Mouse (Mus musculus) stomach, embryonic 14.5 days (tissue): Measurements from ENCODE around the gene Sugp2. TPM values are rescaled to one million over a fixed set of nuclear protein-coding genes. Genes with fewer than 3 reads are reported as not detected.

Experiments used
- ATAC-seq: fragments of 200-750 bp; cut with Nextera tagmentation; 2 replicates; pipeline ENCODE4 v1.8.0; 2017; ENCODE audit warnings: low read depth, moderate TSS enrichment; ENCODE audit not compliant: insufficient number of reproducible peaks, insufficient read depth, low FRiP score
- H3K27ac ChIP-seq: fragments of 300-500 bp; sonication (generic); 2 replicates; pipeline ENCODE4 v1.5.1; 2014; ENCODE audit warnings: mild to moderate bottlenecking, low read length, moderate library complexity, mixed read lengths
- H3K27me3 ChIP-seq: fragments of 300-500 bp; sonication (generic); 2 replicates; pipeline ENCODE4 v1.6.1; 2014; ENCODE audit warnings: low read length, control low read depth, mixed read lengths; ENCODE audit not compliant: control insufficient read depth, insufficient read depth
- H3K36me3 ChIP-seq: fragments of 300-500 bp; sonication (generic); 2 replicates; pipeline ENCODE4 v1.6.1; 2014; ENCODE audit warnings: mild to moderate bottlenecking, control low read depth, low read length, moderate library complexity, mixed read lengths; ENCODE audit not compliant: control insufficient read depth, insufficient read depth
- H3K4me1 ChIP-seq: fragments of 300-500 bp; sonication (generic); 2 replicates; pipeline ENCODE4 v1.6.1; 2014; ENCODE audit warnings: low read length, control low read depth, mixed read lengths; ENCODE audit not compliant: control insufficient read depth, insufficient read depth
- H3K4me2 ChIP-seq: fragments of 300-500 bp; sonication (generic); replicated peaks from 2 replicates; pipeline ENCODE4 v1.6.1; 2014; ENCODE audit warnings: low read depth, low read length, control low read depth
- H3K4me3 ChIP-seq: fragments of 300-500 bp; sonication (generic); 2 replicates; pipeline ENCODE4 v1.5.1; 2014; ENCODE audit warnings: low read depth, low read length, control low read depth
- H3K9ac ChIP-seq: fragments of 300-500 bp; sonication (generic); replicated peaks from 2 replicates; pipeline ENCODE4 v1.6.1; 2014; ENCODE audit warnings: low read depth, mild to moderate bottlenecking, control low read depth, low read length, moderate library complexity, mixed read lengths
- H3K9me3 ChIP-seq: fragments of 300-500 bp; sonication (generic); 2 replicates; pipeline ENCODE4 v1.6.1; 2016; ENCODE audit warnings: low read depth, low read length, control low read depth; ENCODE audit not compliant: control insufficient read depth
- WGBS: fragments of 180-500 bp; shearing (Covaris S2); extraction: QIAGEN DNeasy Blood & Tissue Kit; methylation state at CpG from one replicate; pipeline ENCODE4 v1.1.7; 2014; 5-methylcytosine and 5-hydroxymethylcytosine counted together
- polyA plus RNA-seq: library from polyadenylated mRNA; unstranded; fragments of >200 nt; fragmentation: Nextera tagmentation; extraction: Ambion mirVana; gene quantifications from 2 replicates; pipeline ENCODE4 v1.2.1, GENCODE M21; 2014

Sugp2 gene
- polyA plus RNA-seq, 1 experiment from 2014 or later, result 30.7 TPM

DNA sequence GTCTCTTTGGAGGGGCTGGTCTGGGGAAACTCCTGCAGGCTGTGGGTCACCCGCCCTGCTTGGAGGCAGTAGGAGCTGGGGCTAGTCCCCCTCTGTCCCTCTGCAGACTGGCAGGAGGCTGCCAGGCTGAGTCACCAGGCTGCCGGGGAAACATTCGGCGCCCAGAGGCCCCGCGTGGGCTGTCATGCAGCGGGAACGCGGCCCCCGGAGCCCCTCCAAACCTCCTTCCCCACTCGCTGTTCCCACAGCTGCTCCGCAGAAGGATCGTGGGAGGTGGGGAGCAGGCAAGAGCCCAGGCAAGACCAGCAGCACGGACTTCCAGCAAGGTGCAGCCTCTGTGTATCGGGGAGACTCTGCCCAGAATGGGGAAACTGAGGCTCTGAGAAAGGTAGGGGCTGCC, 44.1 kb downstream of the Sugp2 start:
- Histone ChIP-seq H3K27me3 (no peaks in the 10 kb centered on the region), H3K9me3 (no peaks in the 10 kb centered on the region), H3K4me1 (0 out of 2 replicates have a peak, but pooled peaks cover 8% of the 10 kb centered on the region), H3K27ac (no peak overlapping the region), H3K4me3 (no peak overlapping the region), H3K4me2 (no peak overlapping the region), H3K36me3 (no peaks in the 10 kb centered on the region), H3K9ac (no peak overlapping the region)
- ATAC-seq, result no peak
- WGBS, result 61% methylated on average over 15 of the region's 15 CpGs

DNA sequence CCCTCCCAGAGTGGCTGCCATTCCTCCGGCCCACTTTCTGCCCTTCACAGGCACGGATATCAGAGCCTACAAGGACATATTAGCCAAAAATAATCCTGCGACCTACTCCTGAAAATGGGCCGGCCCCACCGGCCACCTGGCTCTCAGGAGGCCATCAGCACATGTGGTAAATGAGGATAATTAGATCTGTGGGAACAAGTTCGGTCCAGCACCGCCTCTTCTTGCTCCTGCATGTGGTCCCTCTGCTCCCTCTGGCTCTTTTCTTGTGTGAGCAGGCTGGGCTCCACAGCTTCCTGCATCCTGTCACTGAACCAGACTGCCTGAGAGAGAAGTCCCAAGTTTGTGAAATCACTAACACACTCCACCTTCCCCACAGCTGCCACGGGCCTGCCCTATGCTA, 45.2 kb downstream of the Sugp2 start:
- no peak overlapping the region for H3K4me3 ChIP-seq
- no peaks in the 10 kb centered on the region for H3K36me3 ChIP-seq
- H3K9ac ChIP-seq, result no peak overlapping the region
- 64% methylated on average over 8 of the region's 8 CpGs for WGBS
- H3K27ac ChIP-seq, result no peak overlapping the region
- no peak overlapping the region for H3K4me2 ChIP-seq
- no peaks in the 10 kb centered on the region for H3K9me3 ChIP-seq
- H3K27me3 ChIP-seq, result no peaks in the 10 kb centered on the region
- peaks cover 9% of the 10 kb centered on the region; the same call in 1 of the 2 replicates for H3K4me1 ChIP-seq
- ATAC-seq, result no peak

DNA sequence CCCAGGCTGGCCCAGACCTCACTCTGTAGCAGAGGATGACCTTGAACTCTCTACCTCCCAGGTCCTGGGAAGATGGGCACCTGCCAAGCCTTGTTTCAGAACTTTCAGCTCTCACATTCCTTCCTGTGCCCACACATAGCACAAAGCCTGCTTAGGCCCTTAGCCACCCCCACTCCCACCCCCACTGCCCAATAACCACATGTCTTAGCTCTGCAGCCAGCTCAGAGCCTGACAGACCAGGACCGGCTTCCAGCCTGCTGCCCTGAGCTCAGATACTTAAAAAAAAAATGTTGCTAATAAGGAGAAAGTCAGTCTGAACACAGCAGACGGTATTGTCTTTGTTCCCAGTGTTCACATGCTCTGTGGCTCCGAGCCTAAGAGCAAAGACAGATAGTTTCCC, 47.0 kb downstream of the Sugp2 start:
- H3K36me3 ChIP-seq, result peaks cover 14% of the 10 kb centered on the region
- H3K4me2 ChIP-seq, result no peak overlapping the region
- H3K27me3 ChIP-seq, result no peaks in the 10 kb centered on the region
- ATAC-seq, result no peak
- H3K4me1 ChIP-seq, result peaks cover 13% of the 10 kb centered on the region; the same call in 1 of the 2 replicates
- WGBS, result 26% methylated on average over 3 of the region's 3 CpGs
- no peaks in the 10 kb centered on the region for H3K9me3 ChIP-seq
- no peak overlapping the region for H3K27ac ChIP-seq
- H3K4me3 ChIP-seq, result no peak overlapping the region
- H3K9ac ChIP-seq, result no peak overlapping the region

DNA sequence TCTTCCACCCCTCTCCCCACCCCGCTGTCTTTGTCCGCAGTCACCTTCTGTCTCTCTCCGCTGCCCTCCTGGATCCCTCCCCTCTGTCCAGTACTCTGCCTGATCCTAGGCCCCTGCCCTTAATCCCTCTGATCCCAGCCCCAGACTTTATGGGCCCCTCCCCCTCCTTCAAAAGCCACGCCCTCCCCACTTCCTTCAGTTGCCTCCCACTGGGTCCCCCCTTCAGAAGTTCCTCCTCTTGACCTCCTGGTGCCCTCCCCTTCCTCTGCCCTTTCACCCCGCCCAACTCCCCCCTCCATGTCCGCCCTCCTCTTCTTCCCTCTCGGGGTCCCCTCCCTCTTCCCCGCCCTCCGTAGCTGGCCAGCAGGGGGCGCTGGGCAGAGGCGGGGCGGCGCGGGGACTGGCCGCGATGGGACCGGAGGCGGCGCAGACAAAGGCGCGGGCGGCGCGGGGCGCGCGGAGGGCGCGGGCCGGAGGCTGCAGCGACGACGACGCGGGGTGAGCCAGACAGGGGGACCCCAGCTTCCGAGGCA, 48.6 kb downstream of the Sugp2 start, which contains the start of gene Homer3:
TSS of gene Homer3 (plus strand) at position 225 of the 533 bp plus-strand sequence.
- Histone ChIP-seq H3K27me3 (no peaks in the 10 kb centered on the region), H3K27ac (peak within 1 kb of the TSS; percentile 69), H3K4me3 (peak within 1 kb of the TSS; percentile 74), H3K36me3 (peaks cover 28% of the 10 kb centered on the region), H3K4me1 (peaks cover 13% of the 10 kb centered on the region; the same call in 1 of the 2 replicates), H3K9ac (peak within 1 kb of the TSS; percentile 91), H3K4me2 (peak within 1 kb of the TSS; percentile 86), H3K9me3 (no peaks in the 10 kb centered on the region)
- under 1% methylated on average over 35 of the region's 36 CpGs for WGBS
- ATAC-seq, result peak; percentile 90

DNA sequence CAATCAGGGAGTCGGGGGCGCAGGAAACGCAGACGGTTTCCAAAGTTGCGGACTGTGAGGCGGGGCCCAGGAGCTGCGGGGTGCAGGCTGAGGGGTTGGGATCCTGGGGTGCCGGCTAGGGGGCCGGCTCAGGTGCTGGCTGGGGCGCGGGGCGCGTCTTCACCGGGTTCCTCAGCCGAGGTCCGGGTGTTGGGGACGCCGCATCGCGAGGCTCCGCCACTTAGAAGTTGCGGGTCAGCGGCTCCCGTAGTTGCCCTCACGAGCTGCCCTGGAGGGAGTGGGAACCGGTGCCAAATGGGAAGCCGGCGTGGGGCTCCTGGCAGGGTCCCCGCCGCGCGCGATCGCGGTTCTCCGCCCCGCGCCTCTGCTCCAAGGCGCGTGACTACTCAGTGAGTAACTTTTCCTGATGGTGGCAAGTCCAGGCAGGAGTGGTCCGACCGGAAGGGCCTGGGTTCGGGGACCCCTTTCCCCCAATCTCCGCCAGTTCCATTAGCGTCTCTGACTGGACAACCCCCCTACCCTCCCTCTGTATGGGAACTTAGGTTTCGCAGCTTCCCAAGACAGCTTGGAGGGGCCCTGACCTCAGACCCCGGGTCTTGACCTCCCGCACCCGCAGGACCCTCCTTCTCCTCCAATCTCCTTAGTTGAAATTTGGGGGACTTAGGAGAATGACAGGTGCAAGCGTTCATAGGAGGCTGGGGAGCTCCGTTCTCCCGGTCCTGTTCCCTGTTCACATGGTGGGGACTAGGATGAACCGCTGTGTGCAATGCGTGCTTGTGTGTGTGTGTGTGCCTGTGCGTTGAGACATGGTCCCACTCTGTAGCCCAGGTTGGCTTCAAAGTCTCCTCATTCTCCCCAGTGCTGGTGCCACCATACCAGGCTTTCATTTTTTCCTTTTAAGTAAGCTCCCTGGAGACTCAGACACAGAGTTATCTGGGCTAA, 49.4 kb downstream of the Sugp2 start:
- peak overlapping the region; percentile 86 for H3K4me2 ChIP-seq
- under 1% methylated on average over 54 of the region's 55 CpGs for WGBS
- H3K27me3 ChIP-seq, result no peaks in the 10 kb centered on the region
- H3K9ac ChIP-seq, result peak overlapping the region; percentile 91
- ATAC-seq, result peak; percentile 47
- H3K4me3 ChIP-seq, result peak overlapping the region; percentile 74
- peaks cover 33% of the 10 kb centered on the region for H3K36me3 ChIP-seq
- H3K27ac ChIP-seq, result peak overlapping the region; percentile 69
- peaks cover 13% of the 10 kb centered on the region; the same call in 1 of the 2 replicates for H3K4me1 ChIP-seq
- no peaks in the 10 kb centered on the region for H3K9me3 ChIP-seq

DNA sequence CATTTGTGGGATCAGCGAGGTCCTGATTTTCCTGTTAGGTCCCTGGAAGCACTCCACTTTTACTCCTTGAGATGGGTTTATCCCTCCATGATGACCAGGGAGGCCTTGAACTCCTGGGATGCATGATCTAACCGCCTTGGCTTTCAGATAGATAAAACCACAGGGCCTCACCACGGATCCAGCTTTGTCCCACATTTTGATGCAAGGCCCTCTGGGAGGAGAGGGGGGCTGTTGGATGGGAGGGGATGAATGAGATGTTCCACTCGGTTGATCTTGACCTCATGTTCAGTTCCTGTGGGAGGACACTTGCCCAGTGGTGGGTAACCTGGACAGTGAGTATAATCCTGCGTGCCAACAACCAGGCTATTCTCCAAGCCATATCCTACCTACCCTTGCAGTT, 50.4 kb downstream of the Sugp2 start:
- 0 out of 2 replicates have a peak overlapping the region, but pooled peaks have one; percentile 1 for H3K4me2 ChIP-seq
- no peaks in the 10 kb centered on the region for H3K27me3 ChIP-seq
- no peak overlapping the region for H3K9ac ChIP-seq
- H3K36me3 ChIP-seq, result peaks cover 40% of the 10 kb centered on the region
- WGBS, result 80% methylated on average over 5 of the region's 5 CpGs
- H3K4me3 ChIP-seq, result no peak overlapping the region
- H3K27ac ChIP-seq, result no peak overlapping the region
- ATAC-seq, result no peak
- no peaks in the 10 kb centered on the region for H3K9me3 ChIP-seq
- peaks cover 13% of the 10 kb centered on the region; the same call in 1 of the 2 replicates for H3K4me1 ChIP-seq

DNA sequence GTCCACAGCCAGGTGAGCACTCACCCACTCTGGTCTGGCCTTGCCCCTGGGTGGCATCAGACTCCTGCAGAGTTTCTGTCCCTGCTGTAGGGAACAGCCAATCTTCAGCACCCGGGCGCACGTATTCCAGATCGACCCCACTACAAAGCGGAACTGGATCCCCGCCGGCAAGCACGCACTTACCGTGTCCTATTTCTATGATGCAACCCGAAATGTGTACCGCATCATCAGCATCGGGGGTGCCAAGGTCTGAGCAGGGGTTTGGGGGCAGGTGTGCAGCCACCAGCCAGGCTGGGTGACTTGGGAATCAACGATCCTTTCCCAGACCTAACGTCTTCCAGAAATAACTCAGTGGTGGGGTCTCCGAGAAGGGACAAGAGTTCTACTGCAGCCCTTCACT, 51.3 kb downstream of the Sugp2 start:
- 96% methylated on average over 15 of the region's 15 CpGs for WGBS
- peaks cover 13% of the 10 kb centered on the region; the same call in 1 of the 2 replicates for H3K4me1 ChIP-seq
- no peak overlapping the region for H3K4me3 ChIP-seq
- peaks cover 49% of the 10 kb centered on the region for H3K36me3 ChIP-seq
- H3K9me3 ChIP-seq, result no peaks in the 10 kb centered on the region
- no peak overlapping the region for H3K9ac ChIP-seq
- H3K4me2 ChIP-seq, result no peak overlapping the region
- no peak overlapping the region for H3K27ac ChIP-seq
- ATAC-seq, result no peak
- no peaks in the 10 kb centered on the region for H3K27me3 ChIP-seq

DNA sequence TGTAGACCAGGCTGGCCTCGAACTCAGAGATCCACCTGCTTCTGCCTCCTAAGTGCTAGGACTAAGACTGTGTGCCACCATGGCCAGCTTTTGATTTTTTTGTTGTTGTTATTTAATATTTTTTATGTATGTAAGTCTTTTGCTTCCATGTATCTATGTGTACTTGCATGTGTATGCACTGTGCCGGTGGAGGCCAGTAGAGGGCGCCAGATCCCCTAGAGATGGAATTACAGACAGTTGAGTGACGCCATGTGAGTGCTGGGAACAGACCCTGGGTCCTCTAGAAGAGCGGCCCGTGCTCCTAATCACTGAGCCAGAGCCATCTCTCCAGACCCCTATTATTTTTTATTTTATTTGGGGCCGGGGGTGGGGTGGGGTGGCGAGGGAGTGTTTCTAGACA, 52.7 kb downstream of the Sugp2 start:
- WGBS, result 89% methylated on average over 8 of the region's 8 CpGs
- no peak for ATAC-seq

More for the DNA sequence above, 52.7 kb downstream of the Sugp2 start:
- Histone ChIP-seq H3K9ac (no peak overlapping the region), H3K4me2 (no peak overlapping the region), H3K27me3 (no peaks in the 10 kb centered on the region), H3K9me3 (no peaks in the 10 kb centered on the region), H3K27ac (no peak overlapping the region), H3K4me3 (no peak overlapping the region), H3K36me3 (peaks cover 63% of the 10 kb centered on the region), H3K4me1 (peaks cover 12% of the 10 kb centered on the region; the same call in 1 of the 2 replicates)
